Comparison of ENCODE assay signal across 29 mouse cellular contexts in genomic region chr2:69032562-69032961, GRCm38 (mm10).
DNase-seq lines count a peak whose midpoint lies in the region; ATAC-seq and TF ChIP-seq lines count a peak whose summit lies in the region.
"Had no signal": no experiment of that assay in that cellular context is flagged by ENCODE, and none has a peak within 500 bp of the region (broad histone marks: within the 10 kb centered on the region; RNA-seq: fewer than 3 reads in every experiment).

No protein-coding gene starts in this region.

- H3K4me1 ChIP-seq in hindbrain, embryonic 13.5 days (replicated peaks): peaks cover 8% of the 10 kb centered on the region
- H3K4me1 ChIP-seq in hindbrain, postnatal 0 days (ENCODE audit: insufficient read depth, low read length): no peaks in the 10 kb centered on the region
- H3K4me1 ChIP-seq in midbrain, embryonic 13.5 days (replicated peaks): 0 out of 2 replicates have a peak, but pooled peaks cover 4% of the 10 kb centered on the region
- no peaks in the 10 kb centered on the region for H3K4me1 ChIP-seq in midbrain, postnatal 0 days (ENCODE audit: insufficient read depth, low read length)
- H3K4me1 ChIP-seq in intestine, embryonic 16.5 days (ENCODE audit: control insufficient read depth, insufficient read depth, low read length): no peaks in the 10 kb centered on the region; the same call in 1 of the 2 replicates
- peaks cover 2% of the 10 kb centered on the region; the same call in 1 of the 2 replicates for H3K4me1 ChIP-seq in midbrain, embryonic 16.5 days (ENCODE audit: control insufficient read depth, insufficient read depth, low read length)
- H3K4me1 ChIP-seq: limb, embryonic 15.5 days had no signal

- H3K4me2 ChIP-seq in hindbrain, embryonic 13.5 days: no peak overlapping the region
- no peak overlapping the region for H3K4me2 ChIP-seq in hindbrain, postnatal 0 days (ENCODE audit: low read depth, low read length)
- H3K4me2 ChIP-seq in midbrain, embryonic 13.5 days (replicated peaks): no peak overlapping the region
- H3K4me2 ChIP-seq in midbrain, postnatal 0 days (ENCODE audit: low read depth, low read length, poor library complexity, severe bottlenecking): no peak overlapping the region
- H3K4me2 ChIP-seq in intestine, embryonic 16.5 days (ENCODE audit: low read depth, low read length): no peak overlapping the region
- no peak overlapping the region for H3K4me2 ChIP-seq in midbrain, embryonic 16.5 days (ENCODE audit: low read length)
- H3K4me2 ChIP-seq: embryonic facial prominence, embryonic 13.5 days; forebrain, embryonic 15.5 days; heart, embryonic 12.5 days; limb, embryonic 15.5 days had no signal

- no peak overlapping the region for H3K9ac ChIP-seq in hindbrain, embryonic 13.5 days
- no peak overlapping the region for H3K9ac ChIP-seq in hindbrain, postnatal 0 days (replicated peaks; ENCODE audit: low read length)
- H3K9ac ChIP-seq in midbrain, embryonic 13.5 days (replicated peaks): no peak overlapping the region
- H3K9ac ChIP-seq in midbrain, postnatal 0 days (replicated peaks; ENCODE audit: low read length, poor library complexity, severe bottlenecking): no peak overlapping the region
- H3K9ac ChIP-seq in intestine, embryonic 16.5 days (ENCODE audit: low read depth, low read length): no peak overlapping the region
- H3K9ac ChIP-seq in midbrain, embryonic 16.5 days (ENCODE audit: low read depth, low read length): no peak overlapping the region
- H3K9ac ChIP-seq: embryonic facial prominence, embryonic 13.5 days; forebrain, embryonic 15.5 days; heart, embryonic 12.5 days; limb, embryonic 15.5 days; liver, embryonic 14.5 days had no signal

- peak overlapping the region; percentile 31; the same call in 1 of the 2 replicates for H3K27ac ChIP-seq in hindbrain, embryonic 13.5 days
- H3K27ac ChIP-seq in hindbrain, postnatal 0 days: no peak overlapping the region
- peak overlapping the region; percentile 31; the same call in 1 of the 2 replicates for H3K27ac ChIP-seq in midbrain, embryonic 13.5 days
- H3K27ac ChIP-seq in midbrain, postnatal 0 days (ENCODE audit: low read depth, low read length): no peak overlapping the region
- H3K27ac ChIP-seq in intestine, embryonic 16.5 days (ENCODE audit: low read length): no peak overlapping the region
- H3K27ac ChIP-seq in midbrain, embryonic 16.5 days (ENCODE audit: low read length): no peak overlapping the region
- H3K27ac ChIP-seq: embryonic facial prominence, embryonic 13.5 days; forebrain, embryonic 10.5 days; forebrain, embryonic 15.5 days; limb, embryonic 10.5 days; limb, embryonic 15.5 days; liver, embryonic 14.5 days; macrophage had no signal

- TF ChIP-seq CTCF in hindbrain, postnatal 0 days (IDR thresholded peaks at IDR 0.05; ENCODE audit: low read depth): no peak
- TF ChIP-seq CTCF in midbrain, postnatal 0 days (IDR thresholded peaks at IDR 0.05): no peak

- H3K9me3 ChIP-seq in hindbrain, embryonic 13.5 days: no peaks in the 10 kb centered on the region
- no peaks in the 10 kb centered on the region; the same call in 1 of the 2 replicates for H3K9me3 ChIP-seq in hindbrain, postnatal 0 days (ENCODE audit: low read length)
- H3K9me3 ChIP-seq in midbrain, embryonic 13.5 days: no peaks in the 10 kb centered on the region; the same call in 1 of the 2 replicates
- H3K9me3 ChIP-seq in midbrain, postnatal 0 days (ENCODE audit: low read length): no peaks in the 10 kb centered on the region
- no peaks in the 10 kb centered on the region for H3K9me3 ChIP-seq in intestine, embryonic 16.5 days (ENCODE audit: control insufficient read depth, low read length)
- no peaks in the 10 kb centered on the region for H3K9me3 ChIP-seq in midbrain, embryonic 16.5 days (replicated peaks; ENCODE audit: control insufficient read depth, low read length, poor library complexity, severe bottlenecking)
- H3K9me3 ChIP-seq: embryonic facial prominence, embryonic 13.5 days; forebrain, embryonic 10.5 days; forebrain, embryonic 15.5 days; heart, embryonic 12.5 days; limb, embryonic 15.5 days had no signal

- 45% methylated on average over 2 of the region's 2 CpGs for WGBS in hindbrain, embryonic 13.5 days
- WGBS in hindbrain, postnatal 0 days: 44% methylated on average over 2 of the region's 2 CpGs
- WGBS in midbrain, embryonic 13.5 days: 77% methylated on average over 2 of the region's 2 CpGs
- 65% methylated on average over 2 of the region's 2 CpGs for WGBS in midbrain, postnatal 0 days
- 15% methylated on average over 2 of the region's 2 CpGs for WGBS in intestine, embryonic 16.5 days
- 64% methylated on average over 2 of the region's 2 CpGs for WGBS in midbrain, embryonic 16.5 days

- no peak overlapping the region for H3K4me3 ChIP-seq in hindbrain, embryonic 13.5 days
- H3K4me3 ChIP-seq in hindbrain, postnatal 0 days (ENCODE audit: low read length): no peak overlapping the region
- H3K4me3 ChIP-seq in midbrain, embryonic 13.5 days (replicated peaks): no peak overlapping the region
- H3K4me3 ChIP-seq in midbrain, postnatal 0 days (ENCODE audit: low read depth, low read length): no peak overlapping the region
- H3K4me3 ChIP-seq in intestine, embryonic 16.5 days (ENCODE audit: low read length): no peak overlapping the region
- no peak overlapping the region for H3K4me3 ChIP-seq in midbrain, embryonic 16.5 days (ENCODE audit: low read depth, low read length)
- H3K4me3 ChIP-seq: embryonic facial prominence, embryonic 13.5 days; forebrain, embryonic 10.5 days; forebrain, embryonic 15.5 days; heart, embryonic 12.5 days; limb, embryonic 10.5 days; limb, embryonic 15.5 days had no signal

- peaks cover 10% of the 10 kb centered on the region; the same call in 1 of the 2 replicates for H3K36me3 ChIP-seq in hindbrain, embryonic 13.5 days
- H3K36me3 ChIP-seq in hindbrain, postnatal 0 days (ENCODE audit: insufficient read depth, low read length): no peaks in the 10 kb centered on the region
- no peaks in the 10 kb centered on the region for H3K36me3 ChIP-seq in midbrain, embryonic 13.5 days
- H3K36me3 ChIP-seq in midbrain, postnatal 0 days (ENCODE audit: insufficient read depth, low read length): no peaks in the 10 kb centered on the region
- H3K36me3 ChIP-seq in intestine, embryonic 16.5 days (ENCODE audit: control insufficient read depth, insufficient read depth, low read length): 0 out of 2 replicates have a peak, but pooled peaks cover 3% of the 10 kb centered on the region
- no peaks in the 10 kb centered on the region for H3K36me3 ChIP-seq in midbrain, embryonic 16.5 days (ENCODE audit: control insufficient read depth, insufficient read depth, low read length)
- H3K36me3 ChIP-seq: forebrain, embryonic 15.5 days had no signal

- peak; percentile 28; the same call in 1 of the 2 replicates for ATAC-seq in hindbrain, embryonic 13.5 days (ENCODE audit: low FRiP score)
- ATAC-seq in hindbrain, postnatal 0 days: no peak
- 0 out of 2 replicates have a peak, but pooled peaks have one; percentile 20 for ATAC-seq in midbrain, embryonic 13.5 days
- no peak for ATAC-seq in midbrain, postnatal 0 days (ENCODE audit: low FRiP score)
- peak; percentile 55; the same call in 1 of the 2 replicates for ATAC-seq in intestine, embryonic 16.5 days
- peak; percentile 32; the same call in 1 of the 2 replicates for ATAC-seq in midbrain, embryonic 16.5 days
- ATAC-seq: CD4-positive, CD25-positive, alpha-beta regulatory T cell, adult 4 months; forebrain, embryonic 15.5 days; inflammation-experienced regulatory T-cells, adult 6 months had no signal

- H3K27me3 ChIP-seq in hindbrain, embryonic 13.5 days: no peaks in the 10 kb centered on the region
- H3K27me3 ChIP-seq in hindbrain, postnatal 0 days (ENCODE audit: insufficient read depth, low read length): no peaks in the 10 kb centered on the region
- H3K27me3 ChIP-seq in midbrain, embryonic 13.5 days: no peaks in the 10 kb centered on the region
- H3K27me3 ChIP-seq in midbrain, postnatal 0 days (ENCODE audit: insufficient read depth, low read length): no peaks in the 10 kb centered on the region
- H3K27me3 ChIP-seq in intestine, embryonic 16.5 days (replicated peaks; ENCODE audit: control insufficient read depth, insufficient read depth, low read length): no peaks in the 10 kb centered on the region
- no peaks in the 10 kb centered on the region for H3K27me3 ChIP-seq in midbrain, embryonic 16.5 days (ENCODE audit: control insufficient read depth, insufficient read depth, low read depth, low read length)
- H3K27me3 ChIP-seq: embryonic facial prominence, embryonic 13.5 days; forebrain, embryonic 15.5 days; heart, embryonic 12.5 days; limb, embryonic 15.5 days had no signal

- DNase-seq in hindbrain, postnatal 0 days (ENCODE audit: low spot score): no peak
- no peak for DNase-seq in midbrain, postnatal 0 days (ENCODE audit: low spot score)
- DNase-seq in liver: no peak
- DNase-seq in thymus, postnatal 10 days (ENCODE audit: low spot score in 2 of 2): no peak
- DNase-seq: adrenal gland, postnatal 25 days; cerebellum, adult 18-20 months; cerebellum, postnatal 10 days; gastrocnemius, postnatal 25 days; heart, adult 18-20 months; heart, postnatal 4 days; kidney, postnatal 10 days; layer of hippocampus, adult 9-11 months; lung, adult 2 months; lung, postnatal 10 days; right cerebral cortex, postnatal 25 days had no signal

Comparison
In these comparisons a context has a peak if more than half of its experiments do, and no peak if none do; other contexts are left out.
1. ATAC-seq: peak in hindbrain, embryonic 13.5 days (single experiment), midbrain, embryonic 13.5 days (single experiment), intestine, embryonic 16.5 days (single experiment) and midbrain, embryonic 16.5 days (single experiment); none in hindbrain, postnatal 0 days (single experiment) and midbrain, postnatal 0 days (single experiment).
2. H3K27ac ChIP-seq: peak in hindbrain, embryonic 13.5 days (single experiment) and midbrain, embryonic 13.5 days (single experiment); none in hindbrain, postnatal 0 days (single experiment), midbrain, postnatal 0 days (single experiment), intestine, embryonic 16.5 days (single experiment) and midbrain, embryonic 16.5 days (single experiment).